Comparison of ENCODE assay signal across 8 mouse cellular contexts in the genomic region with DNA sequence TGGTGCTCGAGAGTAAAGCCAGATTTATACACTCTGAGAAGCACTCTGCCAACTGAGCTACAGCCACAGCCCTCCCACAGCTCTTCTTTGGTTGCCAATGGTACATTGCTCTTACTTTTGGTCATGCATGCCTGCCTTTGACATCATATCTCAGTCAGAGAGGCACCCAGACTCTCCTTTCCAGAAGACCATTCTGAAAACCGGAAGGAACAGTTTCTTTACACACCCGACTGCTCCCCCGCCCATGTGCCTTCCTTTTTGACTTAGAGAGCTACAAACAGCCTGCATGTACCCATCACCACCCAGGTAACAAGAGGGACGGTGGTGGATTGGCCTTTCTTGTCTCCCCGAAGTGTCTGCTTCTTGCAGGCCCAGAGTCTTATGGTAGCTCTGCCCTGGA. TPM values are rescaled to one million over a fixed set of nuclear protein-coding genes. Genes with fewer than 3 reads are reported as not detected.
DNase-seq lines count a peak whose midpoint lies in the region; ATAC-seq lines count a peak whose summit lies in the region.

No protein-coding gene starts in this region.

- DNase-seq in testis, postnatal 10 days (ENCODE audit: low spot score): peak; percentile 38
- DNase-seq in testis, postnatal 14 days (ENCODE audit: low spot score): no peak
- peak; percentile 40 to 67 for DNase-seq in kidney, postnatal 25 days
- DNase-seq in retina, postnatal 1 day: no peak
- no peak for DNase-seq in cerebellum, postnatal 10 days
- DNase-seq in left cerebral cortex, adult 18-20 months (ENCODE audit: low spot score in 2 of 2): no peak

- peaks cover 94% of the 10 kb centered on the region for H3K36me3 ChIP-seq in heart, embryonic 14.5 days (ENCODE audit: control insufficient read depth, insufficient read depth, low read length)
- H3K36me3 ChIP-seq in liver, embryonic 12.5 days: peaks cover 8% of the 10 kb centered on the region; the same call in 1 of the 2 replicates

- ATAC-seq in heart, embryonic 14.5 days (ENCODE audit: insufficient number of reproducible peaks, insufficient read depth, low FRiP score, low read depth): no peak
- no peak for ATAC-seq in liver, embryonic 12.5 days

- H3K27me3 ChIP-seq in heart, embryonic 14.5 days (ENCODE audit: control insufficient read depth, insufficient read depth, low read length): no peaks in the 10 kb centered on the region
- H3K27me3 ChIP-seq in liver, embryonic 12.5 days (replicated peaks): peaks cover 6% of the 10 kb centered on the region

- peak overlapping the region in 1 of 2 experiments; percentile 96; a peak in 2 of 4 replicates for H3K4me3 ChIP-seq in heart, embryonic 14.5 days (ENCODE audit: control insufficient read depth in 1 of 2, insufficient read depth in 1 of 2, low read depth in 1 of 2, low read length in 2 of 2)
- H3K4me3 ChIP-seq in liver, embryonic 12.5 days: no peak overlapping the region

- H3K4me2 ChIP-seq in heart, embryonic 14.5 days (ENCODE audit: low read length): peak overlapping the region; percentile 94
- H3K4me2 ChIP-seq in liver, embryonic 12.5 days: no peak overlapping the region

- peaks cover 30 to 70% of the 10 kb centered on the region in 2 experiments for H3K4me1 ChIP-seq in heart, embryonic 14.5 days (ENCODE audit: control insufficient read depth in 2 of 2, insufficient read depth in 2 of 2, low read length in 2 of 2)
- peaks cover 3% of the 10 kb centered on the region for H3K4me1 ChIP-seq in liver, embryonic 12.5 days

- peak overlapping the region; percentile 63 to 97 for H3K27ac ChIP-seq in heart, embryonic 14.5 days (replicated peaks in 1 of 2; ENCODE audit: control insufficient read depth in 1 of 2, insufficient read depth in 1 of 2, low read depth in 2 of 2, low read length in 2 of 2)
- H3K27ac ChIP-seq in liver, embryonic 12.5 days: no peak overlapping the region

- no peaks in the 10 kb centered on the region for H3K9me3 ChIP-seq in heart, embryonic 14.5 days (ENCODE audit: control insufficient read depth, low read length)
- H3K9me3 ChIP-seq in liver, embryonic 12.5 days (replicated peaks): no peaks in the 10 kb centered on the region

- 57% methylated on average over 6 of the region's 6 CpGs for WGBS in heart, embryonic 14.5 days
- 61% methylated on average over 6 of the region's 6 CpGs for WGBS in liver, embryonic 12.5 days (ENCODE audit: insufficient replicate concordance)

- H3K9ac ChIP-seq in heart, embryonic 14.5 days (ENCODE audit: low read length): peak overlapping the region; percentile 100
- no peak overlapping the region for H3K9ac ChIP-seq in liver, embryonic 12.5 days

RNA-seq across cellular contexts. Expression of a gene that starts 7.0 kb away (rescaled TPM):
- 28.8 and 36.2 TPM in 2 replicates for polyA plus RNA-seq in heart, embryonic 14.5 days (2014; fragmentation: Nextera tagmentation; extraction: Ambion mirVana)
- total RNA-seq in left cerebral cortex, adult 18-20 months (2021): 10 to 100 TPM; 37.2 to 38.9 TPM
- polyA plus RNA-seq in liver, embryonic 12.5 days (2016; fragmentation: Nextera tagmentation; extraction: Ambion mirVana): 1.4 TPM in 2 replicates

Comparison
In these comparisons a context has a peak if more than half of its experiments do, and no peak if none do; other contexts are left out.
1. DNase-seq: peak in testis, postnatal 10 days (single experiment) and kidney, postnatal 25 days (2 of 2); none in testis, postnatal 14 days (single experiment), retina, postnatal 1 day (single experiment), cerebellum, postnatal 10 days (0 of 2) and left cerebral cortex, adult 18-20 months (0 of 2).
2. RNA of a gene that starts 7.0 kb away (polyA plus RNA-seq): 28.8 to 36.2 TPM in heart, embryonic 14.5 days; 1.4 TPM in liver, embryonic 12.5 days; every median in the first group is over 10 times any median in the second.